Mouse (Mus musculus) forebrain, embryonic 12.5 days (tissue): ENCODE data around the gene Gm5767. TPM values are rescaled to one million over a fixed set of nuclear protein-coding genes. Genes with fewer than 3 reads are reported as not detected.
"Not testable (repeated sequence)": the region's sequence is repeated elsewhere in the genome, so short reads cannot be mapped to it uniquely, and the experiment has no call there.

Source experiments
- ATAC-seq: fragments of 200-750 bp; cut with Nextera tagmentation; 2 replicates; pipeline ENCODE4 v1.8.0; 2017; ENCODE audit warnings: moderate TSS enrichment; ENCODE audit not compliant: low FRiP score
- H3K27ac ChIP-seq: fragments of 300-500 bp; sonication (generic); 2 replicates; pipeline ENCODE4 v1.5.1; 2016; ENCODE audit warnings: mild to moderate bottlenecking
- H3K27me3 ChIP-seq: fragments of 300-500 bp; sonication (generic); 2 replicates; pipeline ENCODE4 v1.6.1; 2016; ENCODE audit warnings: mild to moderate bottlenecking
- H3K36me3 ChIP-seq: fragments of 300-500 bp; sonication (generic); replicated peaks from 2 replicates; pipeline ENCODE4 v1.6.1; 2016; ENCODE audit warnings: mild to moderate bottlenecking
- H3K4me1 ChIP-seq: fragments of 300-500 bp; sonication (generic); 2 replicates; pipeline ENCODE4 v1.6.1; 2016
- H3K4me2 ChIP-seq: fragments of 300-500 bp; sonication (generic); 2 replicates; pipeline ENCODE4 v1.6.1; 2016; ENCODE audit warnings: mild to moderate bottlenecking, moderate library complexity
- H3K4me3 ChIP-seq: fragments of 300-500 bp; sonication (generic); replicated peaks from 2 replicates; pipeline ENCODE4 v1.5.1; 2016; ENCODE audit warnings: mild to moderate bottlenecking
- H3K9ac ChIP-seq: fragments of 300-500 bp; sonication (generic); 2 replicates; pipeline ENCODE4 v1.6.1; 2016; ENCODE audit warnings: mild to moderate bottlenecking
- H3K9me3 ChIP-seq: fragments of 300-500 bp; sonication (generic); 2 replicates; pipeline ENCODE4 v1.6.1; 2016
- WGBS: fragments of 180-500 bp; shearing (Covaris S2); methylation state at CpG from one replicate; pipeline ENCODE4 v1.1.7; 2016; 5-methylcytosine and 5-hydroxymethylcytosine counted together
- polyA plus RNA-seq: library from polyadenylated mRNA; unstranded; fragments of >200 nt; fragmentation: Nextera tagmentation; extraction: Ambion mirVana; gene quantifications from 2 replicates; pipeline ENCODE4 v1.2.1, GENCODE M21; 2016

Gm5767 gene
- polyA plus RNA-seq, 1 experiment from 2014 or later = not detected

DNA sequence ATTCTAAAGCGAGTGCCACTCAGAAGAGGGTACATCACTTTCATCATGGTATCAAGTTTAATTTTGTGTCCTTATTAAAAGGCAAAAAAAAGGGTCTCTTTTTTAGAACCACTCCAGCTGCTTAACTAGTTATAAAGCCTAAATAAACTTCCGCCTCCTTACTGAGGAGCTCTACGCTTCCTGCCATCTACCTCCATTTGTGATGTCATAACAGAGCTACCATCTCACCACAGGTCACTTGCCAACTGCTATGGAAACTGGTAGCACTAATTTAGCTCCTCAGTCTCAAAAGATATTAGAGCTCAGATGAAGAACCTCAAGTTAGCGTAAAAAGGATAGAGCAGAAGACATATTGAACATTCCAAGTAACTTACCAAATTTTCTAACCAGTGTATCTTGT lies 39.9 kb downstream of the Gm5767 start:
- Histone ChIP-seq H3K9ac (no peak overlapping the region), H3K27ac (no peak overlapping the region), H3K4me1 (peaks cover 8% of the 10 kb centered on the region), H3K4me3 (no peak overlapping the region), H3K4me2 (no peak overlapping the region), H3K36me3 (peaks cover 10% of the 10 kb centered on the region), H3K9me3 (no peaks in the 10 kb centered on the region), H3K27me3 (no peaks in the 10 kb centered on the region)
- no peak for ATAC-seq
- WGBS = 95% methylated on average over 4 of the region's 4 CpGs

GRCm38 (mm10) chr16:8724031-8724430 lies 43.5 kb downstream of the Gm5767 start:
- 81% methylated on average over 3 of the region's 3 CpGs for WGBS
- no peak for ATAC-seq

DNA sequence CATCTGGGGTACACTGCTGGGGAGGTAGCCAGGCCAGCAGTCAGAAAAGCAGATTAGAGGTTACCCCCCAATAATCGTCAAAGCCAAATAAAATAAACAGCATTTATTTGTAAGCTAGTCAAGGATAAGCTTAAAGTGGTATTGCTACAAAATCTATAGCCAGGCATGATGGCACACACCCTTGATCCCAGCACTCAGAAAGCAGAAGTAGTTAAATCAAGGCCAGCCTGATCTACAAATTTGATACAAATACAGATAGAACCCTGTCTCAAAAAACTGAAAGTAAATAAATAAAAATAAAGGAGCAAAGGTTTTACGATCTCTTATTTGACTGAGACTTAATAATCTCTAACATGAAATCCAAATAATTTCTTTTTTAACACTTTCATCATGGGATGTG lies 45.2 kb downstream of the Gm5767 start:
- H3K36me3 ChIP-seq = no peaks in the 10 kb centered on the region
- 93% methylated on average over 2 of the region's 2 CpGs for WGBS
- no peaks in the 10 kb centered on the region for H3K9me3 ChIP-seq
- no peak overlapping the region for H3K4me3 ChIP-seq
- peaks cover 17% of the 10 kb centered on the region for H3K4me1 ChIP-seq
- no peaks in the 10 kb centered on the region for H3K27me3 ChIP-seq
- no peak overlapping the region for H3K27ac ChIP-seq
- H3K9ac ChIP-seq = no peak overlapping the region
- no peak overlapping the region for H3K4me2 ChIP-seq
- ATAC-seq = no peak

More at GRCm38 (mm10) chr16:8724031-8724430, 43.5 kb downstream of the Gm5767 start:
- H3K36me3 ChIP-seq = no peaks in the 10 kb centered on the region
- H3K9me3 ChIP-seq = no peaks in the 10 kb centered on the region
- H3K9ac ChIP-seq = no peak overlapping the region
- no peaks in the 10 kb centered on the region for H3K27me3 ChIP-seq
- H3K4me1 ChIP-seq = peaks cover 10% of the 10 kb centered on the region; the same call in 1 of the 2 replicates
- no peak overlapping the region for H3K27ac ChIP-seq
- no peak overlapping the region for H3K4me2 ChIP-seq
- no peak overlapping the region for H3K4me3 ChIP-seq

GRCm38 (mm10) chr16:8728111-8728748 lies 47.7 kb downstream of the Gm5767 start:
- H3K4me1 ChIP-seq = peaks cover 31% of the 10 kb centered on the region
- 0 out of 2 replicates have a peak, but pooled peaks cover 4% of the 10 kb centered on the region for H3K36me3 ChIP-seq
- 88% methylated on average over 5 of the region's 5 CpGs for WGBS
- no peaks in the 10 kb centered on the region for H3K9me3 ChIP-seq
- H3K4me2 ChIP-seq = no peak overlapping the region
- no peak overlapping the region for H3K9ac ChIP-seq
- ATAC-seq = no peak
- H3K27ac ChIP-seq = no peak overlapping the region
- no peak overlapping the region for H3K4me3 ChIP-seq
- H3K27me3 ChIP-seq = no peaks in the 10 kb centered on the region

DNA sequence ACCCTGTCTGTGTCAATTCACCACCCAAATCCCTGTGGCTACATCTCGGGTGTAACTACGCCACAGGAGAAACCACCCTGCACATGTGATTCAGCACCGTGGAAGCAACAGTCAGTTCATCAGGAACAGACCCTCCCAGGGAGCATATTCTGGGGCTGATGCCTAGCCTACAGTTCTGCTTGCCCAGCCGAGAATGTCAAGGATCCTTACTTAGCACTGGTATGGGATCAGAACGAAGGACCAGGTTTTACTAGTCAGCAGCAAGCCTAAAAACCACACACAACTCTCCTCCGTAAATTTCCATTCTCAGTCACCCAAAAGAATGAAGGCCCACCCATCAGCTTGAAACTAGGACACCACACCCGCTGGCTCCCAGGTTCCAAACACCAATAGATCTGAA lies 51.1 kb downstream of the Gm5767 start:
- H3K4me3 ChIP-seq = no peak overlapping the region
- H3K4me2 ChIP-seq = no peak overlapping the region
- H3K9me3 ChIP-seq = no peaks in the 10 kb centered on the region
- WGBS = 84% methylated on average over 7 of the region's 7 CpGs
- H3K4me1 ChIP-seq = peaks cover 56% of the 10 kb centered on the region
- no peak overlapping the region for H3K9ac ChIP-seq
- H3K27me3 ChIP-seq = no peaks in the 10 kb centered on the region
- no peak overlapping the region for H3K27ac ChIP-seq
- 0 out of 2 replicates have a peak, but pooled peaks cover 4% of the 10 kb centered on the region for H3K36me3 ChIP-seq
- no peak for ATAC-seq

- not testable (repeated sequence) for H3K36me3 ChIP-seq, H3K4me2 ChIP-seq, H3K4me3 ChIP-seq, ATAC-seq, H3K9ac ChIP-seq, H3K27ac ChIP-seq, H3K27me3 ChIP-seq, H3K9me3 ChIP-seq
- H3K4me1 ChIP-seq = peaks cover 65% of the 10 kb centered on the region
- WGBS = 93% methylated on average over 3 of the region's 4 CpGs
These were observed 51.9 kb downstream of the Gm5767 start for GRCm38 (mm10) chr16:8732450-8732849.

Other genes starting within 250 kb of the Gm5767 start
- 19.3 and 21.1 TPM in 2 replicates for gene Mettl22, start 210.0 kb upstream of the Gm5767 start, polyA plus RNA-seq
- 37.9 and 49.9 TPM in 2 replicates for gene Abat, start 167.3 kb upstream of the Gm5767 start, polyA plus RNA-seq
- gene Pmm2, start 43.1 kb upstream of the Gm5767 start, polyA plus RNA-seq = 46.7 and 54.1 TPM in 2 replicates
- 24.3 and 25.4 TPM in 2 replicates for gene Tmem186, start 43.1 kb upstream of the Gm5767 start, polyA plus RNA-seq
- 191 and 210 TPM in 2 replicates for gene Carhsp1, start 8.6 kb upstream of the Gm5767 start, polyA plus RNA-seq
- 40.3 and 41.8 TPM in 2 replicates for gene Usp7, start 111.5 kb downstream of the Gm5767 start, polyA plus RNA-seq
- gene 1810013L24Rik, start 149.3 kb downstream of the Gm5767 start, polyA plus RNA-seq = 37.3 and 40.1 TPM in 2 replicates